Mouse (Mus musculus): Measurements from ENCODE around the gene Tnfrsf18. TPM values are rescaled to one million over a fixed set of nuclear protein-coding genes. Genes with fewer than 3 reads are reported as not detected.

Tnfrsf18 gene
- polyA plus RNA-seq (2014; fragmentation: Nextera tagmentation; extraction: Ambion mirVana): 1.3 and 1.7 TPM in 2 replicates

- H3K9me3 ChIP-seq (replicated peaks; ENCODE audit: control insufficient read depth, low read length): no peaks in the 10 kb centered on the region
- H3K27me3 ChIP-seq (ENCODE audit: control insufficient read depth, insufficient read depth, low read length): no peaks in the 10 kb centered on the region
- H3K4me3 ChIP-seq (ENCODE audit: low read depth, low read length): no peak within 1 kb of the TSS
- H3K4me1 ChIP-seq (ENCODE audit: control insufficient read depth, insufficient read depth, low read length): peaks cover 21% of the 10 kb centered on the region
- H3K4me2 ChIP-seq: no peak within 1 kb of the TSS
- ATAC-seq (replicated peaks; ENCODE audit: insufficient number of reproducible peaks, low FRiP score, low TSS enrichment): peak; percentile 44; the same call in 1 of the 2 replicates
- H3K9ac ChIP-seq (ENCODE audit: low read depth, low read length): 0 out of 2 replicates have a peak within 1 kb of the TSS, but pooled peaks have one; percentile 3
- H3K27ac ChIP-seq (ENCODE audit: low read depth, low read length): no peak within 1 kb of the TSS
- WGBS (ENCODE audit: insufficient replicate concordance): 50% methylated on average over 4 of the region's 4 CpGs
- H3K36me3 ChIP-seq (ENCODE audit: control insufficient read depth, insufficient read depth, low read length): 0 out of 2 replicates have a peak, but pooled peaks cover 4% of the 10 kb centered on the region
These were observed at the start of gene Tnfrsf18 for GRCm38 (mm10) chr4:156026013-156026412. Tnfrsf18 (plus strand) TSS chr4:156026164.

GRCm38 (mm10) chr4:155981436-155982082 is 44.4 kb upstream of the Tnfrsf18 start:
- no peak overlapping the region for H3K4me3 ChIP-seq (ENCODE audit: low read depth, low read length)
- WGBS (ENCODE audit: insufficient replicate concordance): 71% methylated on average over 12 of the region's 12 CpGs
- no peaks in the 10 kb centered on the region for H3K4me1 ChIP-seq (ENCODE audit: control insufficient read depth, insufficient read depth, low read length)
- H3K27ac ChIP-seq (ENCODE audit: low read depth, low read length): no peak overlapping the region
- no peaks in the 10 kb centered on the region for H3K9me3 ChIP-seq (replicated peaks; ENCODE audit: control insufficient read depth, low read length)
- no peak overlapping the region for H3K4me2 ChIP-seq
- no peak for ATAC-seq (replicated peaks; ENCODE audit: insufficient number of reproducible peaks, low FRiP score, low TSS enrichment)
- H3K9ac ChIP-seq (ENCODE audit: low read depth, low read length): no peak overlapping the region
- H3K36me3 ChIP-seq (ENCODE audit: control insufficient read depth, insufficient read depth, low read length): no peaks in the 10 kb centered on the region
- H3K27me3 ChIP-seq (ENCODE audit: control insufficient read depth, insufficient read depth, low read length): no peaks in the 10 kb centered on the region

- H3K36me3 ChIP-seq (ENCODE audit: control insufficient read depth, insufficient read depth, low read length): no peaks in the 10 kb centered on the region
- no peaks in the 10 kb centered on the region for H3K9me3 ChIP-seq (replicated peaks; ENCODE audit: control insufficient read depth, low read length)
- H3K27ac ChIP-seq (ENCODE audit: low read depth, low read length): no peak overlapping the region
- no peak overlapping the region for H3K4me3 ChIP-seq (ENCODE audit: low read depth, low read length)
- H3K27me3 ChIP-seq (ENCODE audit: control insufficient read depth, insufficient read depth, low read length): no peaks in the 10 kb centered on the region
- H3K9ac ChIP-seq (ENCODE audit: low read depth, low read length): no peak overlapping the region
- H3K4me1 ChIP-seq (ENCODE audit: control insufficient read depth, insufficient read depth, low read length): no peaks in the 10 kb centered on the region
- no peak for ATAC-seq (replicated peaks; ENCODE audit: insufficient number of reproducible peaks, low FRiP score, low TSS enrichment)
- WGBS (ENCODE audit: insufficient replicate concordance): 19% methylated on average over 2 of the region's 2 CpGs
- H3K4me2 ChIP-seq: no peak overlapping the region
These were observed 42.2 kb upstream of the Tnfrsf18 start for GRCm38 (mm10) chr4:155983788-155984187.

GRCm38 (mm10) chr4:155991211-155991907 is 34.6 kb upstream of the Tnfrsf18 start:
- Histone ChIP-seq H3K36me3 (ENCODE audit: control insufficient read depth, insufficient read depth, low read length) (no peaks in the 10 kb centered on the region), H3K4me2 (peak overlapping the region; percentile 98), H3K4me1 (ENCODE audit: control insufficient read depth, insufficient read depth, low read length) (peaks cover 18% of the 10 kb centered on the region), H3K9me3 (replicated peaks; ENCODE audit: control insufficient read depth, low read length) (no peaks in the 10 kb centered on the region), H3K27me3 (ENCODE audit: control insufficient read depth, insufficient read depth, low read length) (no peaks in the 10 kb centered on the region), H3K4me3 (ENCODE audit: low read depth, low read length) (peak overlapping the region; percentile 95), H3K27ac (ENCODE audit: low read depth, low read length) (no peak overlapping the region), H3K9ac (ENCODE audit: low read depth, low read length) (peak overlapping the region; percentile 86)
- ATAC-seq (replicated peaks; ENCODE audit: insufficient number of reproducible peaks, low FRiP score, low TSS enrichment): no peak
- 82% methylated on average over 22 of the region's 22 CpGs for WGBS (ENCODE audit: insufficient replicate concordance)

GRCm38 (mm10) chr4:155991908-155992230 is 34.1 kb upstream of the Tnfrsf18 start:
- no peaks in the 10 kb centered on the region for H3K27me3 ChIP-seq (ENCODE audit: control insufficient read depth, insufficient read depth, low read length)
- 21% methylated on average over 37 of the region's 37 CpGs for WGBS (ENCODE audit: insufficient replicate concordance)
- peaks cover 18% of the 10 kb centered on the region for H3K4me1 ChIP-seq (ENCODE audit: control insufficient read depth, insufficient read depth, low read length)

GRCm38 (mm10) chr4:155992241-155992905 is 33.6 kb upstream of the Tnfrsf18 start, which contains the start of the genes B3galt6 and Sdf4:
B3galt6 (minus strand) TSS chr4:155992649.
Sdf4 (plus strand) TSS chr4:155992872.
- no peaks in the 10 kb centered on the region for H3K9me3 ChIP-seq (replicated peaks; ENCODE audit: control insufficient read depth, low read length)
- H3K4me3 ChIP-seq (ENCODE audit: low read depth, low read length): peak within 1 kb of the TSS; percentile 95
- H3K36me3 ChIP-seq (ENCODE audit: control insufficient read depth, insufficient read depth, low read length): no peaks in the 10 kb centered on the region
- WGBS (ENCODE audit: insufficient replicate concordance): under 1% methylated on average over 97 of the region's 99 CpGs
- H3K9ac ChIP-seq (ENCODE audit: low read depth, low read length): peak within 1 kb of the TSS; percentile 94
- H3K4me1 ChIP-seq (ENCODE audit: control insufficient read depth, insufficient read depth, low read length): peaks cover 18% of the 10 kb centered on the region
- no peaks in the 10 kb centered on the region for H3K27me3 ChIP-seq (ENCODE audit: control insufficient read depth, insufficient read depth, low read length)
- ATAC-seq (replicated peaks; ENCODE audit: insufficient number of reproducible peaks, low FRiP score, low TSS enrichment): peak; percentile 84
- peak within 1 kb of the TSS; percentile 98 for H3K4me2 ChIP-seq
- peak within 1 kb of the TSS; percentile 96 for H3K27ac ChIP-seq (ENCODE audit: low read depth, low read length)

More at GRCm38 (mm10) chr4:155991908-155992230, 34.1 kb upstream of the Tnfrsf18 start:
- Histone ChIP-seq H3K9ac (ENCODE audit: low read depth, low read length) (peak overlapping the region; percentile 86), H3K4me3 (ENCODE audit: low read depth, low read length) (peak overlapping the region; percentile 95), H3K27ac (ENCODE audit: low read depth, low read length) (peak overlapping the region; percentile 96), H3K9me3 (replicated peaks; ENCODE audit: control insufficient read depth, low read length) (no peaks in the 10 kb centered on the region), H3K4me2 (peak overlapping the region; percentile 98), H3K36me3 (ENCODE audit: control insufficient read depth, insufficient read depth, low read length) (no peaks in the 10 kb centered on the region)
- peak; percentile 7; the same call in 1 of the 2 replicates for ATAC-seq (replicated peaks; ENCODE audit: insufficient number of reproducible peaks, low FRiP score, low TSS enrichment)

- under 1% methylated on average over 69 of the region's 70 CpGs for whole genome bisulfite sequencing (ENCODE audit: insufficient replicate concordance)
- H3K9me3 ChIP-seq (replicated peaks; ENCODE audit: control insufficient read depth, low read length): no peaks in the 10 kb centered on the region
- peak; percentile 88 for ATAC-seq (replicated peaks; ENCODE audit: insufficient number of reproducible peaks, low FRiP score, low TSS enrichment)
- no peaks in the 10 kb centered on the region for H3K36me3 ChIP-seq (ENCODE audit: control insufficient read depth, insufficient read depth, low read length)
- H3K4me1 ChIP-seq (ENCODE audit: control insufficient read depth, insufficient read depth, low read length): peaks cover 18% of the 10 kb centered on the region
- no peaks in the 10 kb centered on the region for H3K27me3 ChIP-seq (ENCODE audit: control insufficient read depth, insufficient read depth, low read length)
- H3K27ac ChIP-seq (ENCODE audit: low read depth, low read length): peak overlapping the region; percentile 94
- peak overlapping the region; percentile 94 for H3K9ac ChIP-seq (ENCODE audit: low read depth, low read length)
- peak overlapping the region; percentile 73 for H3K4me2 ChIP-seq
- peak overlapping the region; percentile 95 for H3K4me3 ChIP-seq (ENCODE audit: low read depth, low read length)
These were observed 32.9 kb upstream of the Tnfrsf18 start for GRCm38 (mm10) chr4:155992906-155993547.

- H3K4me2 ChIP-seq: peak overlapping the region; percentile 73
- WGBS (ENCODE audit: insufficient replicate concordance): 3% methylated on average over 15 of the region's 15 CpGs
- no peak for ATAC-seq (replicated peaks; ENCODE audit: insufficient number of reproducible peaks, low FRiP score, low TSS enrichment)
- peak overlapping the region; percentile 94 for H3K9ac ChIP-seq (ENCODE audit: low read depth, low read length)
- H3K4me1 ChIP-seq (ENCODE audit: control insufficient read depth, insufficient read depth, low read length): peaks cover 18% of the 10 kb centered on the region
- H3K27me3 ChIP-seq (ENCODE audit: control insufficient read depth, insufficient read depth, low read length): no peaks in the 10 kb centered on the region
- H3K27ac ChIP-seq (ENCODE audit: low read depth, low read length): peak overlapping the region; percentile 94
- no peaks in the 10 kb centered on the region for H3K9me3 ChIP-seq (replicated peaks; ENCODE audit: control insufficient read depth, low read length)
- H3K36me3 ChIP-seq (ENCODE audit: control insufficient read depth, insufficient read depth, low read length): no peaks in the 10 kb centered on the region
- peak overlapping the region; percentile 95 for H3K4me3 ChIP-seq (ENCODE audit: low read depth, low read length)
These were observed 32.4 kb upstream of the Tnfrsf18 start for GRCm38 (mm10) chr4:155993606-155994005.

Data from heart, embryonic 11.5 days (tissue).